Mouse (Mus musculus) lung, embryonic 16.5 days (tissue): ENCODE results near the gene Rexo5. TPM values are rescaled to one million over a fixed set of nuclear protein-coding genes. Genes with fewer than 3 reads are reported as not detected.

Experiments
- ATAC-seq: fragments of 200-750 bp; cut with Nextera tagmentation; 2 replicates; pipeline ENCODE4 v1.8.0; 2017; ENCODE audit warnings: low read depth, mild to moderate bottlenecking, moderate library complexity
- H3K27ac ChIP-seq: fragments of 300-500 bp; sonication (generic); 2 replicates; pipeline ENCODE4 v1.5.1; 2014; ENCODE audit warnings: mild to moderate bottlenecking, control low read depth, low read length
- H3K27me3 ChIP-seq: fragments of 300-500 bp; sonication (generic); 2 replicates; pipeline ENCODE4 v1.6.1; 2014; ENCODE audit warnings: low read depth, low read length, mixed read lengths; ENCODE audit not compliant: control insufficient read depth, insufficient read depth
- H3K36me3 ChIP-seq: fragments of 300-500 bp; sonication (generic); 2 replicates; pipeline ENCODE4 v1.6.1; 2014; ENCODE audit warnings: low read length; ENCODE audit not compliant: control insufficient read depth, insufficient read depth
- H3K4me1 ChIP-seq: fragments of 300-500 bp; sonication (generic); replicated peaks from 2 replicates; pipeline ENCODE4 v1.6.1; 2014; ENCODE audit warnings: low read length, mixed read lengths; ENCODE audit not compliant: control insufficient read depth, insufficient read depth
- H3K4me2 ChIP-seq: fragments of 300-500 bp; sonication (generic); 2 replicates; pipeline ENCODE4 v1.6.1; 2014; ENCODE audit warnings: low read depth, low read length, control low read depth
- H3K4me3 ChIP-seq: fragments of 300-500 bp; sonication (generic); 2 replicates; pipeline ENCODE4 v1.5.1; 2014; ENCODE audit warnings: mild to moderate bottlenecking, low read length, control low read depth
- H3K9ac ChIP-seq: fragments of 300-500 bp; sonication (generic); 2 replicates; pipeline ENCODE4 v1.6.1; 2014; ENCODE audit warnings: low read length, control low read depth
- H3K9me3 ChIP-seq: fragments of 300-500 bp; sonication (generic); 2 replicates; pipeline ENCODE4 v1.6.1; 2016; ENCODE audit warnings: low read length; ENCODE audit not compliant: control insufficient read depth
- WGBS: fragments of 180-500 bp; shearing (Covaris S2); extraction: QIAGEN DNeasy Blood & Tissue Kit; methylation state at CpG from one replicate; pipeline ENCODE4 v1.1.7; 2014; 5-methylcytosine and 5-hydroxymethylcytosine counted together
- polyA plus RNA-seq: library from polyadenylated mRNA; unstranded; fragments of >200 nt; fragmentation: Nextera tagmentation; extraction: Ambion mirVana; gene quantifications from 2 replicates; pipeline ENCODE4 v1.2.1, GENCODE M21; 2015

Gene Rexo5
- polyA plus RNA-seq, 1 experiment from 2014 or later, result 26.2 TPM

DNA sequence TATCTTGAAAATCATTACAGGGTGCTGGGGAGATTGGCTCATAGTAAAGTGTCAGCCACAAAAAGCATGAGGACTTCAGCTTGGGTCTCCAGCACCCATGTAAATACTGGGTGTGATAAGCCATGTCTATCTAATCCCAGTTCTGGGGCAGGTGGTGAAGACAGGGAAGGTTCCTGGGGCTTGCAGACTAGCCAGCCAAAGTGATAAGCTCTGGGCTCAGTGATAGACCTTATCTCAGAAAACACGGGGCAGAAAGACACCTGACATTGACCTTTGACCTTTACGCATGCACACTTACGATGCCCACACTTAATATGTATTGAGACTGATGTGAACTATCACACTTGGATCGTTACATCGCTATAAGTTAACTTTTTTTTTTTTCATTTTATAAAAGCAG, 70.7 kb downstream of the Rexo5 start:
- H3K4me3 ChIP-seq, result no peak overlapping the region
- no peak overlapping the region for H3K27ac ChIP-seq
- no peaks in the 10 kb centered on the region for H3K9me3 ChIP-seq
- H3K27me3 ChIP-seq, result no peaks in the 10 kb centered on the region
- no peak for ATAC-seq
- 71% methylated on average over 5 of the region's 5 CpGs for WGBS
- H3K9ac ChIP-seq, result no peak overlapping the region
- no peak overlapping the region for H3K4me2 ChIP-seq
- peaks cover 5% of the 10 kb centered on the region for H3K4me1 ChIP-seq
- H3K36me3 ChIP-seq, result no peaks in the 10 kb centered on the region

DNA sequence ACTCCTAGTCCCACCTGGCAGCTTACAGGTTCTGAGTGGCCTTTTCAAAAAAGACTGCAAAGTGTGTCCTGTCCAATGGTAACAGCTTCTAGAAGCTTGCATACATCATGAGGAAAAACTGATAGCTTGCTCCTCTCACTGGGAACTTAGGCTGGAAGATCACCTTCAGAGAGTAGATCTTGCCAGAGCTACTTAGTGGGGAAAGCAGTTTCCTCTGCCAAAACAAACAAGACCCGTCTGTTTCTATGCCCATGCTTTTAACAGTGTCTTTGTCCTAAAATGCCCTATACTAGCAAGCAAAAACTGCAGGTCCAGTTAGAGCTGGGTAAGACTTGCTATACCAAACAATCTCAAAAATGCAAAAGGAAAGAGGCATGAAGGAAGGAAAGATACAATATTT, 72.3 kb downstream of the Rexo5 start:
- Histone ChIP-seq H3K9me3 (no peaks in the 10 kb centered on the region), H3K4me1 (peaks cover 5% of the 10 kb centered on the region), H3K27me3 (no peaks in the 10 kb centered on the region), H3K36me3 (no peaks in the 10 kb centered on the region; the same call in 1 of the 2 replicates), H3K9ac (no peak overlapping the region), H3K27ac (no peak overlapping the region), H3K4me2 (no peak overlapping the region), H3K4me3 (no peak overlapping the region)
- no peak for ATAC-seq
- 25% methylated on average over 1 of the region's 1 CpGs for WGBS

DNA sequence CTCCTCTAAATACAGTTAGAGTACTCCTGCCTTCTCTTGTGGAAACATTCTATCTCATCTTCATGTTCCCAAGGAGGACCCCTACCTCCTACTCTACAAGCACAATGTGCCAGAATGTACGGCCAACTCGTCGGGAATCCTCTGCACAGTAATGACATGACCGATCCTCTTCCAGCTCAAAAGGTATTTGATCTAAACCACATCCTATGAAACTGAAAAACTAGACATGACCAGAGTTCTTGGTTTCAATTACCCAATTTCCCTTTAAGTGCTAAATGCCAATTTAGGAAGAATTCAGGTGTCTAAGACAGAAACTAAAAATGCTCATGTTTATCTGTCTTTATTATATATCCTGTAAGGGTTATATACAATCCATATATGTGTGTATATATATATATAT, 78.4 kb downstream of the Rexo5 start:
- no peak overlapping the region for H3K4me2 ChIP-seq

GRCm38 (mm10) chr7:119873050-119873449, 79.2 kb downstream of the Rexo5 start:
- H3K9me3 ChIP-seq, result no peaks in the 10 kb centered on the region
- H3K4me3 ChIP-seq, result no peak overlapping the region
- 58% methylated on average over 2 of the region's 2 CpGs for WGBS
- H3K27me3 ChIP-seq, result no peaks in the 10 kb centered on the region
- H3K27ac ChIP-seq, result no peak overlapping the region
- H3K4me1 ChIP-seq, result no peaks in the 10 kb centered on the region
- H3K9ac ChIP-seq, result no peak overlapping the region
- no peak for ATAC-seq
- H3K4me2 ChIP-seq, result no peak overlapping the region
- no peaks in the 10 kb centered on the region; the same call in 1 of the 2 replicates for H3K36me3 ChIP-seq

More for the DNA sequence above, 78.4 kb downstream of the Rexo5 start:
- Histone ChIP-seq H3K4me3 (no peak overlapping the region), H3K9ac (no peak overlapping the region), H3K27me3 (no peaks in the 10 kb centered on the region), H3K36me3 (no peaks in the 10 kb centered on the region; the same call in 1 of the 2 replicates), H3K4me1 (no peaks in the 10 kb centered on the region), H3K9me3 (no peaks in the 10 kb centered on the region), H3K27ac (no peak overlapping the region)
- ATAC-seq, result no peak
- WGBS, result 97% methylated on average over 4 of the region's 4 CpGs

DNA sequence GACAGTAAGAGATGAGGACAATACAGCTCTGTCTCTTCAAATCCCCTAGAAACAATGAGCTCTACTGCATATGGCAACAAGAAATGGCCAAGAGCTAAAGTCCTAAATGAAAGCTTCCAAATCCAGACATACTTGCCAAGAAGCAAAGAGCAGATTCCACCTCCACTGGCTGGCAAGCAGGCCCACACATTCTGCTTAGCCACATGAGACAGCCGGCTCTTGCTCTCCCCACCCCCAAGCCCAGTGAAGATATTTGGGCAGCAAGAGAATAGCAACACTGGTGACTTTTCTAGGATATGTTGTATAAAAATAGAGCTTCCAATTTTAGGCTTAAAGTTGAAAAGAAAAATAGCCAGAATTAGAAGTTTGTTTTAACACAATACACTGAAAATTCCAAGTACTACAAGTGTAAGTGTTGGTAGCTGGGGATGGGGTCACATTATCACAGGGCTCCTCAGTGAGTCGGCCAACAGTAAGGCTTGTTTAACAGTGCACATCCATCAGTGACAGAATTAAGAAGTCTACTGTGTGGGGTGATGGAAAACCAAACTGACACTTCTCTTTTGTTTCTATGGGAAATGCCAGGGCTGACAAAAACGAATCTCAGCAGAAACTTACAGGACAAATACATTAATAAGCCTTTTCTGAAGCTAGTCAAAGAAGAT, 82.1 kb downstream of the Rexo5 start:
- 34% methylated on average over 3 of the region's 3 CpGs for WGBS
- ATAC-seq, result no peak

DNA sequence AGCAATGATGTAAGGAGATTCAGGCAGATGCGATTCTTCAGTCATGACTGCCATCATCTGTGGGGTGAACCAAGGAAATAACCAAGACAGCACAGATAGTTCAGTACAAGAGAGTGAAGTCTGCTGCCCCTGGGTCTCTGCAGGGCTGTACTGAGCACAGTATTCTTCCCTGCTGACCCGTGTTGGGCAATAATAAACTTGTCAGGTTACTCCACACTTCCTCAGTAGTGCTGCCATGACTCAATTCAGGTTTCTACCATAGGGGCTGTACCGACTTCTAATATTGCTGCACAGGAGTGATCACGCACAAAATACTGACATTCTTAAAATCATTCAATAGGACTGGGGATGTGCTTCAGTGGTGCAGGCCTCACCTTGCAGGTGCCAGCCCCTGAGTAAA, 85.4 kb downstream of the Rexo5 start:
- no peak for ATAC-seq

More for the DNA sequence above, 82.1 kb downstream of the Rexo5 start:
- Histone ChIP-seq H3K4me2 (no peak overlapping the region), H3K36me3 (peaks cover 3% of the 10 kb centered on the region), H3K27me3 (no peaks in the 10 kb centered on the region), H3K4me3 (no peak overlapping the region), H3K9me3 (no peaks in the 10 kb centered on the region), H3K27ac (no peak overlapping the region), H3K9ac (no peak overlapping the region), H3K4me1 (no peaks in the 10 kb centered on the region)

DNA sequence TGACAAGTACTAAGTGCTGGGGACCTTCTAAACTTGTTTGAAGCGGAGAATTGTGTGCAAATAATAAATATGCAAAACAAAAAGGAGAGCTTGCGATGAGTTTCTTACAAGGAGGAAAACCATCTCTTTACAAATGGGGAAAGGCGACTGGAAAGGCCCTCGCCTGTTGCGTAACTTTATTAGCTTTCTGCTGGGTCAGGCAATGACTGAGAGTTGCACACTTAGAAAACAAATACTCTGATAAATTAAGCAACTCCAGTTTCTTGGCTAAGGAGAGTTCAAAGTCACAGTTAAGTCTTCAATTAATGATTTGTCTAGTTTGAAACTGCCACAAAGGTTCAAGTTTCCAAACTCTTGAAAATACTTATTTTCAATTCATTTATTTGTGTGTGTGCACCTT, 86.5 kb downstream of the Rexo5 start:
- Histone ChIP-seq H3K36me3 (peaks cover 3% of the 10 kb centered on the region), H3K4me1 (no peaks in the 10 kb centered on the region), H3K4me2 (no peak overlapping the region), H3K27me3 (no peaks in the 10 kb centered on the region), H3K27ac (no peak overlapping the region), H3K4me3 (no peak overlapping the region), H3K9me3 (no peaks in the 10 kb centered on the region), H3K9ac (no peak overlapping the region)
- no peak for ATAC-seq
- 74% methylated on average over 5 of the region's 5 CpGs for WGBS

More for the DNA sequence above, 85.4 kb downstream of the Rexo5 start:
- Histone ChIP-seq H3K4me2 (no peak overlapping the region), H3K27ac (no peak overlapping the region), H3K27me3 (no peaks in the 10 kb centered on the region), H3K9ac (no peak overlapping the region), H3K36me3 (peaks cover 3% of the 10 kb centered on the region), H3K4me3 (no peak overlapping the region), H3K4me1 (no peaks in the 10 kb centered on the region), H3K9me3 (no peaks in the 10 kb centered on the region)
- WGBS, result 89% methylated on average over 4 of the region's 4 CpGs

- Histone ChIP-seq H3K9me3 (no peaks in the 10 kb centered on the region), H3K9ac (no peak overlapping the region), H3K27ac (no peak overlapping the region), H3K27me3 (no peaks in the 10 kb centered on the region), H3K4me1 (no peaks in the 10 kb centered on the region), H3K36me3 (peaks cover 3% of the 10 kb centered on the region), H3K4me3 (no peak overlapping the region), H3K4me2 (no peak overlapping the region)
- no peak for ATAC-seq
- WGBS, result 62% methylated on average over 2 of the region's 2 CpGs
Observed at GRCm38 (mm10) chr7:119881229-119881628, 87.4 kb downstream of the Rexo5 start.

- Histone ChIP-seq H3K4me3 (no peak overlapping the region), H3K9me3 (no peaks in the 10 kb centered on the region), H3K36me3 (no peaks in the 10 kb centered on the region), H3K9ac (no peak overlapping the region), H3K27me3 (no peaks in the 10 kb centered on the region), H3K27ac (no peak overlapping the region), H3K4me1 (no peaks in the 10 kb centered on the region), H3K4me2 (no peak overlapping the region)
- no peak for ATAC-seq
- 79% methylated on average over 4 of the region's 4 CpGs for WGBS
Observed at GRCm38 (mm10) chr7:119887887-119888286, 94.1 kb downstream of the Rexo5 start.
